Comparison of ENCODE assay signal across 25 mouse cellular contexts in the genomic region with DNA sequence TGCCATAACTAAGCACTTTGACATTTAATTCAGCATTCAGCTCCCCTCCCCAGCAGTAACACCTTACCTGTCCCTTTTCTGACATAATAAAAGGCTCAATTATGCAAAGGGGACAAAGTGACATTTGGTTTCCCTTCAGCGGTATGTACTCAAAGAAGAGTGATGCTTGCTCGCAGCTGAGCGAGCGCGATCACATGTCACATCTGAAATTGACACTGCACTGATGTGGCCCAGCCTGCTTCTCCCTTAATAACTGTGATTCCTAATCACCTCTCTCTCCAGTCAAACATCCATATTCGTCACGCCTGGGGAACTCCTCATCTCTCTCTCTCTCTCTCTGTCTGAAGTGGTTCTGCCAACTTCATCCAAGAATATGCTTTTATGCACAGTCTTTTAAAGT.
DNase-seq lines count a peak whose midpoint lies in the region; ATAC-seq lines count a peak whose summit lies in the region.
"Had no signal": no experiment of that assay in that cellular context is flagged by ENCODE, and none has a peak within 500 bp of the region (broad histone marks: within the 10 kb centered on the region; RNA-seq: fewer than 3 reads in every experiment).

No protein-coding gene starts in this region.

- no peaks in the 10 kb centered on the region for H3K9me3 ChIP-seq in forebrain, embryonic 16.5 days (ENCODE audit: control insufficient read depth, low read length)
- H3K9me3 ChIP-seq in forebrain, embryonic 10.5 days, result no peaks in the 10 kb centered on the region
- H3K9me3 ChIP-seq in hindbrain, embryonic 13.5 days, result no peaks in the 10 kb centered on the region
- no peaks in the 10 kb centered on the region for H3K9me3 ChIP-seq in hindbrain, embryonic 11.5 days (ENCODE audit: control insufficient read depth, low read length)
- no peaks in the 10 kb centered on the region for H3K9me3 ChIP-seq in midbrain, embryonic 16.5 days (replicated peaks; ENCODE audit: control insufficient read depth, low read length, poor library complexity, severe bottlenecking)
- no peaks in the 10 kb centered on the region for H3K9me3 ChIP-seq in midbrain, embryonic 10.5 days (replicated peaks)
- H3K9me3 ChIP-seq: embryonic facial prominence, embryonic 12.5 days; embryonic facial prominence, embryonic 15.5 days; forebrain, embryonic 13.5 days; hindbrain, embryonic 15.5 days; intestine, embryonic 15.5 days had no signal

- ATAC-seq in forebrain, embryonic 16.5 days, result peak; percentile 58; the same call in 1 of the 2 replicates
- ATAC-seq in hindbrain, embryonic 13.5 days (ENCODE audit: low FRiP score), result no peak
- ATAC-seq in hindbrain, embryonic 11.5 days (ENCODE audit: low FRiP score), result no peak
- ATAC-seq in midbrain, embryonic 16.5 days, result peak; percentile 39
- ATAC-seq: forebrain, embryonic 13.5 days; intestine, embryonic 15.5 days; Patski had no signal

- H3K4me2 ChIP-seq in forebrain, embryonic 16.5 days (ENCODE audit: low read length), result no peak overlapping the region
- no peak overlapping the region for H3K4me2 ChIP-seq in hindbrain, embryonic 13.5 days
- H3K4me2 ChIP-seq in hindbrain, embryonic 11.5 days (replicated peaks; ENCODE audit: low read depth, low read length), result no peak overlapping the region
- H3K4me2 ChIP-seq in midbrain, embryonic 16.5 days (ENCODE audit: low read length), result no peak overlapping the region
- H3K4me2 ChIP-seq: embryonic facial prominence, embryonic 12.5 days; embryonic facial prominence, embryonic 15.5 days; forebrain, embryonic 13.5 days; heart, embryonic 11.5 days; hindbrain, embryonic 15.5 days; intestine, embryonic 15.5 days had no signal

- no peaks in the 10 kb centered on the region for H3K27me3 ChIP-seq in forebrain, embryonic 16.5 days (replicated peaks; ENCODE audit: control insufficient read depth, insufficient read depth, low read length)
- H3K27me3 ChIP-seq in forebrain, embryonic 10.5 days (ENCODE audit: poor library complexity, severe bottlenecking), result no peaks in the 10 kb centered on the region
- 0 out of 2 replicates have a peak, but pooled peaks cover 3% of the 10 kb centered on the region for H3K27me3 ChIP-seq in hindbrain, embryonic 13.5 days
- no peaks in the 10 kb centered on the region for H3K27me3 ChIP-seq in hindbrain, embryonic 11.5 days (ENCODE audit: control insufficient read depth, insufficient read depth, low read length)
- H3K27me3 ChIP-seq in midbrain, embryonic 16.5 days (ENCODE audit: control insufficient read depth, insufficient read depth, low read depth, low read length), result no peaks in the 10 kb centered on the region
- no peaks in the 10 kb centered on the region for H3K27me3 ChIP-seq in midbrain, embryonic 10.5 days (ENCODE audit: low read depth, poor library complexity, severe bottlenecking)
- H3K27me3 ChIP-seq: embryonic facial prominence, embryonic 12.5 days; embryonic facial prominence, embryonic 15.5 days; forebrain, embryonic 13.5 days; hindbrain, embryonic 15.5 days; intestine, embryonic 15.5 days; Patski had no signal

- H3K27ac ChIP-seq in forebrain, embryonic 16.5 days (ENCODE audit: low read length), result no peak overlapping the region
- no peak overlapping the region for H3K27ac ChIP-seq in forebrain, embryonic 10.5 days
- H3K27ac ChIP-seq in hindbrain, embryonic 13.5 days, result 0 out of 2 replicates have a peak overlapping the region, but pooled peaks have one; percentile 8
- no peak overlapping the region for H3K27ac ChIP-seq in hindbrain, embryonic 11.5 days (ENCODE audit: low read depth, low read length)
- H3K27ac ChIP-seq in midbrain, embryonic 16.5 days (ENCODE audit: low read length), result no peak overlapping the region
- no peak overlapping the region for H3K27ac ChIP-seq in midbrain, embryonic 10.5 days (replicated peaks)
- H3K27ac ChIP-seq: embryonic facial prominence, embryonic 12.5 days; embryonic facial prominence, embryonic 15.5 days; forebrain, embryonic 13.5 days; gastrocnemius, adult 2 months; hindbrain, embryonic 15.5 days; intestine, embryonic 15.5 days had no signal

- H3K9ac ChIP-seq in forebrain, embryonic 16.5 days (replicated peaks; ENCODE audit: low read depth, low read length), result no peak overlapping the region
- no peak overlapping the region for H3K9ac ChIP-seq in hindbrain, embryonic 13.5 days
- H3K9ac ChIP-seq in hindbrain, embryonic 11.5 days (ENCODE audit: low read depth, low read length), result no peak overlapping the region
- H3K9ac ChIP-seq in midbrain, embryonic 16.5 days (ENCODE audit: low read depth, low read length), result no peak overlapping the region
- H3K9ac ChIP-seq: embryonic facial prominence, embryonic 12.5 days; embryonic facial prominence, embryonic 15.5 days; forebrain, embryonic 13.5 days; hindbrain, embryonic 15.5 days; intestine, embryonic 15.5 days had no signal

- H3K36me3 ChIP-seq in forebrain, embryonic 16.5 days (ENCODE audit: control insufficient read depth, insufficient read depth), result no peaks in the 10 kb centered on the region
- no peaks in the 10 kb centered on the region for H3K36me3 ChIP-seq in forebrain, embryonic 10.5 days (replicated peaks)
- no peaks in the 10 kb centered on the region for H3K36me3 ChIP-seq in hindbrain, embryonic 13.5 days
- H3K36me3 ChIP-seq in hindbrain, embryonic 11.5 days (ENCODE audit: control insufficient read depth, insufficient read depth, low read length), result no peaks in the 10 kb centered on the region
- no peaks in the 10 kb centered on the region for H3K36me3 ChIP-seq in midbrain, embryonic 16.5 days (ENCODE audit: control insufficient read depth, insufficient read depth, low read length)
- H3K36me3 ChIP-seq in midbrain, embryonic 10.5 days, result no peaks in the 10 kb centered on the region
- H3K36me3 ChIP-seq: embryonic facial prominence, embryonic 12.5 days; embryonic facial prominence, embryonic 15.5 days; G1E; hindbrain, embryonic 15.5 days; intestine, embryonic 15.5 days had no signal

- WGBS in forebrain, embryonic 16.5 days, result 76% methylated on average over 7 of the region's 7 CpGs
- WGBS in forebrain, embryonic 10.5 days, result 90% methylated on average over 7 of the region's 7 CpGs
- 61% methylated on average over 7 of the region's 7 CpGs for WGBS in hindbrain, embryonic 13.5 days
- WGBS in hindbrain, embryonic 11.5 days, result 81% methylated on average over 7 of the region's 7 CpGs
- 55% methylated on average over 7 of the region's 7 CpGs for WGBS in midbrain, embryonic 16.5 days
- WGBS in midbrain, embryonic 10.5 days, result 92% methylated on average over 7 of the region's 7 CpGs

- no peaks in the 10 kb centered on the region for H3K4me1 ChIP-seq in forebrain, embryonic 16.5 days (replicated peaks; ENCODE audit: control insufficient read depth, insufficient read depth, low read length)
- peaks cover 10% of the 10 kb centered on the region for H3K4me1 ChIP-seq in forebrain, embryonic 10.5 days
- H3K4me1 ChIP-seq in hindbrain, embryonic 13.5 days (replicated peaks), result peaks cover 31% of the 10 kb centered on the region
- no peaks in the 10 kb centered on the region for H3K4me1 ChIP-seq in hindbrain, embryonic 11.5 days (replicated peaks; ENCODE audit: control insufficient read depth, insufficient read depth, low read length)
- H3K4me1 ChIP-seq in midbrain, embryonic 16.5 days (ENCODE audit: control insufficient read depth, insufficient read depth, low read length), result no peaks in the 10 kb centered on the region
- peaks cover 9% of the 10 kb centered on the region for H3K4me1 ChIP-seq in midbrain, embryonic 10.5 days
- H3K4me1 ChIP-seq: embryonic facial prominence, embryonic 15.5 days; forebrain, embryonic 13.5 days; intestine, embryonic 15.5 days had no signal

- H3K4me3 ChIP-seq in forebrain, embryonic 16.5 days (replicated peaks; ENCODE audit: low read length), result no peak overlapping the region
- no peak overlapping the region for H3K4me3 ChIP-seq in forebrain, embryonic 10.5 days
- H3K4me3 ChIP-seq in hindbrain, embryonic 13.5 days, result no peak overlapping the region
- H3K4me3 ChIP-seq in hindbrain, embryonic 11.5 days (ENCODE audit: low read depth, low read length), result no peak overlapping the region
- H3K4me3 ChIP-seq in midbrain, embryonic 16.5 days (ENCODE audit: low read depth, low read length), result no peak overlapping the region
- no peak overlapping the region for H3K4me3 ChIP-seq in midbrain, embryonic 10.5 days
- H3K4me3 ChIP-seq: embryonic facial prominence, embryonic 12.5 days; embryonic facial prominence, embryonic 15.5 days; forebrain, embryonic 13.5 days; gastrocnemius, adult 2 months; hindbrain, embryonic 15.5 days; intestine, embryonic 15.5 days had no signal

- no peak for DNase-seq in forebrain, embryonic 10.5 days (ENCODE audit: extremely low spot score, low spot score)
- DNase-seq in hindbrain, embryonic 11.5 days (ENCODE audit: low spot score), result no peak
- DNase-seq in midbrain, embryonic 10.5 days (ENCODE audit: low spot score), result no peak
- DNase-seq: adrenal gland, postnatal 10 days; adrenal gland, postnatal 36 days; B cell, adult 2 months; cerebellum, adult 11 months; cerebellum, adult 2 months; cerebellum, adult 9-11 months; cerebellum, postnatal 25 days; gastrocnemius, adult 2 months; gastrocnemius, postnatal 14 days; heart, adult 11 months; kidney, adult 11 months had no signal

Comparison
In these comparisons a context has a peak if more than half of its experiments do, and no peak if none do; other contexts are left out.
1. ATAC-seq: peak in forebrain, embryonic 16.5 days (single experiment) and midbrain, embryonic 16.5 days (single experiment); none in hindbrain, embryonic 13.5 days (single experiment) and hindbrain, embryonic 11.5 days (single experiment).